Mouse (Mus musculus) cerebral cortex, adult 2 months (tissue): ENCODE results near the gene Elane.

Source experiments
- WGBS: fragments of 180-500 bp; shearing (Covaris S2); methylation state at CpG from one replicate; pipeline ENCODE4 v1.1.7; 2018; 5-methylcytosine and 5-hydroxymethylcytosine counted together

The Elane gene

DNA sequence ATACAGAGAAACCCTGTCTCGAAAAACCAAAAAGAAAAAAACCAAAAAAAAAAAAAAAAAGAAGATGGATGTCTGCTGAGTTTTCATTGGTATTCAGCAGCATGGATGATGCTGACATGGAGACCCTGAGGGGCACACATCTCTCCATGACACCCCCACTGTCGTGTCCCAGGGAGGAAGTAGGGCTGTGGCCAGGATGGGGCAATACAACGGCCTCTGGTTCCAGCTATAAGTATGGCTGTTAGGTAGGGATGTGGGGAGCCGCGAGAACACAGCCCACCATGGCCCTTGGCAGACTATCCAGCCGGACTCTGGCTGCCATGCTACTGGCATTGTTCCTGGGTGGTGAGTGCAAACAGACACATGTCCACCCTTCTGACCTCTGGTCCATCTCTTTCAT is at the start of gene Elane:
Gene Elane, plus strand, starts transcription at position 194 of the 400 bp plus-strand sequence.
- 85% methylated on average over 6 of the region's 6 CpGs for WGBS

DNA sequence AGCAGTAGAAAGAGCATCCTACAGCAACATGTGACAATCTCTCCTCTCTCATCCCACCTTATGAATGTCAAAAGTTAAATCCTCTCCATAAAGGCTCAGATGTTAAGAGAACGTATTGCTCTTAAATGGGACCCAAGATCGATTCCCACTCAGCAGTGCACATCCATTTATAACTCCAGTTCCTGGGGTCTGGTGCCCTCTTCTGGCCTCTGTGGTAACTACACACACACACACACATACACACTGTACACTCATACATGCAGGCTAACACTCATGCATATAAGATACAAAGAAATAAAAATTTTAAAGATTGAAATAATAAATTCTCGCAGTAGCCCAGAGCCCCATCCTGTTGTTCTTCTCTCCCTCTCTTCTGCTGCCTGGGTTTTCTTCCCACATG is 49.1 kb upstream of the Elane start:
- 92% methylated on average over 3 of the region's 3 CpGs for WGBS

DNA sequence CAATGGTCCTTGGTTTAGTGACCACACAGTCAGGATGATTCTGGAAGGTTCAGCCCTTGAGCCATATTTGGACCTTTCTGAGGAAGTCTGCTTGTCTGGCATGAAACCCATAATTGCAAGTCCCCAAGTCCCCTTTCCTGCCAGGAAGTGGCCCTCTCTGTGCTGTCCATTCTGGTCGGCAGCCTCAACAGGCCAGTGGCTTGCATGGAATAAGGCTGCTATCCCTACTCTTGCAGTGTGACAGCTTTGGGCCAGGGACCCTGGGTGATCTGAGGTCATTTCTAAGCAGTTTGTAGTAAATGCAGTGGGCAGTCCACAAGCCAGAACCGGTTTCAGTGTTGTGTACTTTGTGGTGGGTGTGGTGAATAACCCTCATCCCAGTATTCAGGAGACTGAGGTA is 47.9 kb upstream of the Elane start:
- 79% methylated on average over 2 of the region's 2 CpGs for WGBS

DNA sequence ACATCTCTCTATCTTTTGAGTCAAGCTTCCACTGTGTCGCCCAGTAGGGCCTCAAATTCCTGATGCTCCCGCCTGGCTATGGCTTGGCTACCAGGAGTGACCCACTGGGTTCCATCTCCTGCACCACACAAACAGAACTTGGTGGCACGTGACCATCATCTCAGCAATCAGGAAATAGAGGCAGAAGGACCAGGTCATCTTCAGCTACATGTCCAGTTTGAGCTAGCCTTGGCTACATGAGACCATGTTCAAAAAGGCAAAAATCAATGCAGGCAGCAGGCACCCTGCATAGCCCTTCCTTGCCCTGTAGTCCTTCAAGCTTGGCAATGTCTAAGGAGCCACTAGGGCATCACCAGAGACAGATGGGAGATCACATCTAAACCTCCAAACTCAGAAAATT is 46.0 kb upstream of the Elane start:
- WGBS, result 95% methylated on average over 3 of the region's 3 CpGs

DNA sequence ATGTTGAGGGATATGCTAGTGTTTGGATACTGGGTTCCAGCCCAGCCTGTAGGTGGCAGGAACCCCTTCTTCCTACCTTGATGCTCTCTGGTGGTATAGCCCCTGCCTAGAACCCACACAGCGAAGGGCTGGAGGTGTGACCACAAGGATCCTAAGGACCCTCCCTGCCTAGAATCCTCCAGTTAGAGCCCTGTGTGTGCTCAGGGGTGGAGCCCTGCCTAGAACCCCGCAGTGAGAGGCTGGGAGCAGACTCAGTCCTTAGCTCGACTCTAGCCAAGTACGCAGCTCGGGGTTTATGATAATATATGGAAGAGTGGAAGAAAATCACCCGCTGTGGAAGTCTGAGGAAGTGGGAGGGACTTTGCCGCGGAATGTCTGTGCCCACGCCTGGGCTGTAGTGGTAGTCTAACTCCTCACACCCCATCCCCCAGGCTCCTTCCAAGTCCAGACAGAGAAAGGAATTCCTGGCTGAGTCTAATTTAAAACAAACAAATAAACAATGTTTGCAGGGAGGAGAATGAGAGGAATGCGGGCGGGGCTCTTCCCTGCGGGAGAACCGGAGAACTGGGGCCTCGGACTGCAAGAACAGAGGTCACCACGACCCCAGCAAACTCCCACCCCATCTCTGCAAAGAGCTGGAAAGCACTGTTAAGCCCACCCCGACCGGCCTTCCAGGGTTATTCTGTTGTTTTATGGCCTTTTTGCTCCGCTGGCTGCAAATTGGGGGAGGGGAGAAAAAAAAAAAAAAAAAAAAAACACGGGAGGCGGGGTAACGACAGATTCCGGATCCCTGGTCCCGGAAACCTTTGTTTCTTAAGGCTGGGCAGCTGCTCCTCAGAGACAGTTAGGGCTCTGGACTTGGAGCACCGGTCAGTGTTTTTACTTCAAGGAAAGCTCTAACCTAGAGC is 45.1 kb upstream of the Elane start:
- 4% methylated on average over 24 of the region's 24 CpGs for WGBS

GRCm38 (mm10) chr10:79842322-79842721 is 43.7 kb upstream of the Elane start:
- WGBS, result 68% methylated on average over 3 of the region's 3 CpGs

DNA sequence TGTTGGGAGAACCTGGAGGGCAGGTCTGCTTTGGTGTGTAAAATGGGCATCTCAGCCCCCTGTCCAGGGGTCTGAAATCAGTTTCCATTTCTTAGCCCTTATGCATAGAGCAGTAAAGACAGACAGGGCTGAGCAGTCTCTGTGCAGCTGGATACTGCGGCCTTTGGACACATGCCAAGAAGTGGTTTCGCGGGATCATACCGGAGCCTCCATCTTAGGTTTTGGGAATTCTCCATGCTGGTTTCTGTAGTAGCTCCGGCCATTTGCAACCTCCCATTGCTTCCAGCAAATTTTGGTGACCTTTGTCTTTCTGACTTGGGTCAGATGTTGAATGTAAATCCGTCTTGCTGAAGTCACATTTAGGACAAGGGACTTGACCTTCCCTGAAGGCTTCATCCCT is 42.6 kb upstream of the Elane start:
- WGBS, result 50% methylated on average over 6 of the region's 6 CpGs

DNA sequence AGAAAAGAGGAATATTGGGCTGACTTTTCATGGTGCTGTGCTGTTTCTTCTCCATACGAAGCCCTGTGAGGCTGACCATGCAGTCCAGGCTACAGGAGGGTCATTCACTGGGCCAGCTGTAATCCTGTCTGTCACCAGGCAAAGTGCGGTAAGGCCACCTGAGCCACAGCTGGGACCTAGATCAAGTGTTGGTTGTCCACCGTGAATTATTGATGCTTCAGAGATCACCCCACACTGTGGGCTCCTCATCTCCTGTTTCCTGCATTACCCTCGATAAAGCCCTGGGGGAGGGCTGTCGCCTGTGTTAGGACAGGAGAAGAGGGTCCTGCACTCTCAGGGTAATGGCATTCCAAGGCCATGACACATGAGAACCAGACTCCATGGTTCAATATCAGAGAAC is 39.5 kb upstream of the Elane start:
- 83% methylated on average over 5 of the region's 5 CpGs for WGBS

DNA sequence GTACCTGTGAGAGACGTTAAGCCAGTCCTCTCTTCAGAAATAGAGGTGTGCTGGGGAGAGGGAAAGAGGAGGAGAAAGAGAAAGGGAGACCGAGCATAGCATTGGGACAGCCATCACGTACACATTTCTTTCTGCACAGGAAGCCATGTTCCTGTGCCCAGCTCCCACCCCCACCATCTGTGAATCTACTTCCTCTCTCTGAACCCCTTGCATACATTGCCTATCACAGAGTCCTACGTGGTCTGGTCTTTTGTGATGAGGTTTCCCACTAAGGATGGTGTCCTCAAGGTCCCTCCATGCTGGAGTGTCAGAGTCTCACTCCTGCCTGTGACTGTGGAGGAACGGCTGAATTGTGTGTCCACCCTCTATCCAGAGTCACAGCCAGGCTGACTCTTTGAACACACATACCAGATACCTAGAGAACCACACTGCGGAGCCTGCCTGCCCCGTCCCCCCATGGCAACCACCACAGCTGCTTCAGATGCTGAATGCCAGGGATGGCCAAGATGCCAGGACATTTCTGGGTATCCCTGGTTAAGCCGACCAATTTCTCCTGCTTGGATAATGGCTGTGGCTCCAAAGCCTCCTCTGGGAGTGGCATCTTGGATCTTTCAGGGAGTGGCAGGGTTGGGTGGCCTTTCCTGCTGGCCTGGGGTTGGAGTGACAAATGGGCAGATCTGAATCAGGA is 36.0 kb upstream of the Elane start:
- WGBS, result 78% methylated on average over 8 of the region's 8 CpGs

DNA sequence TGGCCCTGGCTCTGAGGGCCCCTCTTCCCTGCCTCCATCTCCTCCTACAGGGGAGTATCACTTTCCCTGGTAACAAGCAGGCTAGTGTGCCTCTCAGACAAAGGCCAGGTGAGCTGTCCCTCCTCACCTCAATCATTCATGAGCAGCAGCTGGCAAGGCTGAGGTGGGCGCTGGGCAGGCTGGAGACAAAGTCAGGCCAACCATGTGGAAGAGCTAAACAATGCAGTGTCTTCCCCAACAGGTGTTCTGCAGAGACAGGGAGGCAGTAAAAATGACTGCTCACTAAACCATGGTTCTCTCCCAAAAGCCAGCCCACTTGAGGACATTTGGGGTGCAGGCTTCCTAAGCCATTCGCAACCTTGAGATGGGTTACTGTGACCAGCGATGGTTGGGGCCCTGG is 34.4 kb upstream of the Elane start:
- WGBS, result 80% methylated on average over 3 of the region's 3 CpGs

GRCm38 (mm10) chr10:79852107-79852789 is 33.8 kb upstream of the Elane start:
- 37% methylated on average over 9 of the region's 9 CpGs for WGBS

GRCm38 (mm10) chr10:79852827-79853226 is 33.2 kb upstream of the Elane start:
- WGBS, result 33% methylated on average over 8 of the region's 8 CpGs

- 2% methylated on average over 15 of the region's 15 CpGs for WGBS
Observed at GRCm38 (mm10) chr10:79853392-79853791, 32.7 kb upstream of the Elane start.

DNA sequence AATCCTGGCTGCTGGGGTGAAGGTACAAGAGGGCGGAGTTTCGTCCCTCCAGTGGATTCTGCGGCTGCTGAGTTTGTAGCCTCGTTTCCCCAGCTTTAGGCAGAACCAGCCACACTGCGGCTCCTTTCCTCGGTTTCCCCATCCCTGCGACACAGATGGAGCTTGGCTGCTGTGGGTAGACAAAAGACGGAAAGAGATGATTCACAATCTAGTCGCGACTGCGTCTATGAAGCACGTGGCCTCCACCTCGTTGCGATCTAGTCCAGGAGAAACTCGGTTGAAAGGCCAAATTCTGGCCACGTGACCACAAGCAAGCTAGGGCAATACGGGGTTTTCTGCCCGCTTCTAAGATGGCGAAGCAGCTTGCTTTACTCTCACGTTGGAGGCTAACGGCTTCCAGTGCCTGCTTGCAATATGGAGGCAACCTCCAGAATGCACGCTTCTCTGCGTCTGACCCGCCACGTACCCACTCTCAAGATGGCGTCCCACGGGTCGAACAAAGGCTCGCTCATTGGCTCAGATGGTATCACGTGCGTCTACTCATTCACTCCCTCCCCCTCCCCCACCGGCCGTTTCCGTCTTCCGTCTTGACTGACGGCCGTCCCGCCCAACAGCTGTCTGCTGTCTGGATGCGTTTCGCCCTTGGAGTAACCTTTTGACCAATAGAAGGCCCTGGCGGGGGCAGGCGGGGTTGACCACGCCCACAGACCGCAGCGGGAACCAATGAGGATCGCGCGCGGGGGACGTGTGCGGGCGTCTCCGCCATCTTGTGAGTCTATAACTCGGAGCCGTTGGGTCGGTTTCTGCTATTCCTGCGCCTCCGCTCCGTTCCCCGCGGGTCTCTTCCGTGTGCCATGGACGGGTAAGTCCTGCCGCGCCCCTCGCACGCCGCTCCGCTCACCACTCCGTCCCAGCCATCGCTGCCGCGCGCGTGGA is 31.9 kb upstream of the Elane start, which contains the start of gene Ptbp1:
Gene Ptbp1, plus strand, starts transcription at position 568 of the 936 bp plus-strand sequence.
- under 1% methylated on average over 75 of the region's 75 CpGs for WGBS

DNA sequence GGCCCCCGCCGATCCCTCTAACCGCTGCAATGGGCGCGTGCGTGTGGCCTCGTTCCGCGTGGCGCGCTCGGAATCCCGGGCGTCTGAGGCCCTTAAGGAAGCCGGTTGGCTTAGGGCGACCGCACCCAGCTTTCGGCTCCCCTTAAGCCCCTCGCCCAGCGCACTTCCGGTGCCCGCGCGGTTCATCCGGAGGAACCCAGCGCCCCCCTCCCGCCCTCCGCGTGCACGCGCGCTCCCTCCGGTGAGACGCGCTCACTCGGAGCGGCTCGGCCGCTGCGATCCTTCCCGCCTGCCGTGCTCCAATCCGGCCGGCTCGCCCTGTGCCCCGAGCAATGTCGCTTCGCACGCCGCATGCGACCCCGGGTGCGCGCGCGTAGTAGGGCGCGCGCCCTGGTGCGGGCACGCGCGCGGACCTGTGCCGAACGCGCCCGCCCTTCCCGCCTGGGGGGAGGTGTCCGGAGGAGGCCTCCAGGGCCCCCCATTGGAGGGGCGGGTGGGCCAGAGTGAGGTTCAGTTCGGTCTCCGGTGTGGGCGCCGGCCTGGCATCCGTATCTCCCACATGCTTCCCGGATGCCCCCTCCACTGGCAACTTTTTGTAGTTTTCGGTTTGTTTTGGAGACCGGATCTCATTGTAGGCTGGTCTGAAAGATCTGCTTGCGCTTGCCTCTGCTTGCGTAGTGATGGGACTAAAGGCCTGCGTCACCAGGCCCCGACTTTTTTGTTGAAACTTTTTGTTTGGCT is 31.1 kb upstream of the Elane start:
- WGBS, result under 1% methylated on average over 83 of the region's 83 CpGs

GRCm38 (mm10) chr10:79855558-79856184 is 30.4 kb upstream of the Elane start:
- WGBS, result 2% methylated on average over 10 of the region's 10 CpGs

DNA sequence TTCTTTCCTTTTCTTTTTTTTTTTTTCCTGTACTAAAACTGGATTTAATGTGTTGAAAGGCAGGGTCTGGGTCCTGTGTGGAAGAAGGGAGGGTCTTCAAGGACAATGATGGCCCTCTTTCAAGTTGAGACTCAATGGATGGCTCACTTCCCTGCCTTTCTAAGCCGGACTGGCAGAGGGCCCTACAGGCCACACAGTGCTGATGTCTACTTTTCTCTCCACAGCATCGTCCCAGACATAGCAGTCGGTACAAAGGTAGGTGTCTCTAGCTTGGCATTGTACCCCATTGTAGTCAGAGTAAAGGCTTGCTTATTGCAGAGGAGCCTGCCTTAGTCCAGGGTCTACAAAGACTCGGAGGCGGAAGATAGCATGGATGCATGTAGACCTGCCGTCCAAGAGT is 29.8 kb upstream of the Elane start:
- WGBS, result 16% methylated on average over 6 of the region's 6 CpGs

DNA sequence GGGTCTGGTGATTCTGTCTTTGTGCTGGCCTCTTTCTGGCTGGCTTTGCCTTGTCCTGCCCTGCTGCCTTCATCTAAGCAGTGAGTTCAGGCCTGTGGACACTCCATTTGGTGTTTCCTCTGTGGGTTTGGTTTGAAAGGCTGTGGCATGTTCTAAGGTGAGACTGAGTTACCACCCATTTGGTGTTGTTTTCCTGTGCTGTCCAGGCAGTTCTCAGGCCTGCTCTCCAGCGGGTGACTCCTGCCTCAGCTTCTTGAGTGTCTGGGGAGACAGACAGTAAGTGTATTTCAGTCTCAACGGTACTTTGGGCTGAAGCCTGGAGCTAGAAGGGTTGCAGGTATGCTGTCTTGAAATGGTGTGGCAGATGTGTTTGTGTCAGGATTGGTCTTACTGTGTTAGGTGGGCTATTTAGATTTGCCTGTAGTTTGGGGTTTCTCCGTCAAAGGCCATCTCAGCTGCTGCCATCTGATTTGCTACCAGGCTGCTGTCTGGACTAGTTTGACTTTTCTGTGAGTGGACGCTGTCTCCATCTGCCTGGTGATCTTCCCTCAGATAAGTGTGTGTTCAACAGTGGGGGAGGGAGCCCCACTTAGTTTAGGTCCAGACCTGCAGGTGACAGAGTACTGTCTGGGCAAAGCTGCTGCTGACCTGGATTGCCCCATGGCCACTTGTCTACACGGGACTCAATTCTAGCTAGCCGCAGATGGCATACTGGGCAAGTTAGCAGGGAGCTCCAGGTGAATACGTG is 29.2 kb upstream of the Elane start:
- WGBS, result 20% methylated on average over 7 of the region's 7 CpGs

- 6% methylated on average over 4 of the region's 4 CpGs for WGBS
Observed at GRCm38 (mm10) chr10:79857452-79857811, 28.6 kb upstream of the Elane start.
